Mouse (Mus musculus) stomach, postnatal 0 days (tissue): ENCODE results near the gene Nanos2. TPM values are rescaled to one million over a fixed set of nuclear protein-coding genes. Genes with fewer than 3 reads are reported as not detected.

ENCODE experiments used
- ATAC-seq: fragments of 200-750 bp; cut with Nextera tagmentation; 2 replicates; pipeline ENCODE4 v1.8.0; 2017; ENCODE audit not compliant: low FRiP score, low TSS enrichment
- DNase-seq: peaks from one replicate; pipeline ENCODE4 v3.0.0-alpha.2; 2016; ENCODE audit warnings: low spot score
- H3K27ac ChIP-seq: fragments of 300-500 bp; sonication (generic); replicated peaks from 2 replicates; pipeline ENCODE4 v1.5.1; 2014; ENCODE audit warnings: mild to moderate bottlenecking, control low read depth
- H3K27me3 ChIP-seq: fragments of 300-500 bp; sonication (generic); 2 replicates; pipeline ENCODE4 v1.6.1; 2014; ENCODE audit warnings: low read length; ENCODE audit not compliant: control insufficient read depth, insufficient read depth
- H3K36me3 ChIP-seq: fragments of 300-500 bp; sonication (generic); 2 replicates; pipeline ENCODE4 v1.6.1; 2014; ENCODE audit warnings: low read length, mixed read lengths; ENCODE audit not compliant: control insufficient read depth, insufficient read depth
- H3K4me1 ChIP-seq: fragments of 300-500 bp; sonication (generic); replicated peaks from 2 replicates; pipeline ENCODE4 v1.6.1; 2014; ENCODE audit warnings: antibody characterized with exemption; ENCODE audit not compliant: control insufficient read depth, insufficient read depth
- H3K4me2 ChIP-seq: fragments of 300-500 bp; sonication (generic); replicated peaks from 2 replicates; pipeline ENCODE4 v1.6.1; 2014; ENCODE audit warnings: low read depth, mild to moderate bottlenecking, control low read depth, moderate library complexity
- H3K4me3 ChIP-seq: fragments of 300-500 bp; sonication (generic); 2 replicates; pipeline ENCODE4 v1.5.1; 2014; ENCODE audit warnings: low read depth, low read length, control low read depth
- H3K9ac ChIP-seq: fragments of 300-500 bp; sonication (generic); 2 replicates; pipeline ENCODE4 v1.6.1; 2014; ENCODE audit warnings: mild to moderate bottlenecking, low read length, control low read depth, mixed read lengths
- H3K9me3 ChIP-seq: fragments of 300-500 bp; sonication (generic); 2 replicates; pipeline ENCODE4 v1.6.1; 2016; ENCODE audit warnings: low read length; ENCODE audit not compliant: control insufficient read depth
- CTCF ChIP-seq: IDR thresholded peaks from 2 replicates; pipeline ENCODE4 v1.5.1; 2016; ENCODE audit warnings: antibody characterized with exemption, low read depth, mild to moderate bottlenecking, moderate library complexity
- EP300 ChIP-seq: optimal IDR thresholded peaks from 2 replicates; pipeline ENCODE3; 2016; ENCODE audit warnings: antibody characterized with exemption
- WGBS: fragments of 180-500 bp; shearing (Covaris S2); extraction: QIAGEN DNeasy Blood & Tissue Kit; methylation state at CpG from one replicate; pipeline ENCODE4 v1.1.7; 2014; 5-methylcytosine and 5-hydroxymethylcytosine counted together
- polyA plus RNA-seq: library from polyadenylated mRNA; unstranded; fragments of >200 nt; fragmentation: Nextera tagmentation; extraction: Ambion mirVana; gene quantifications from 2 replicates; pipeline ENCODE4 v1.2.1, GENCODE M21; 2015

Nanos2 gene
- polyA plus RNA-seq, 1 experiment from 2014 or later = not detected

- no peaks in the 10 kb centered on the region for H3K9me3 ChIP-seq
- H3K9ac ChIP-seq = no peak overlapping the region
- DNase-seq = no peak
- no peak overlapping the region for H3K4me2 ChIP-seq
- WGBS = 68% methylated on average over 13 of the region's 13 CpGs
- H3K4me1 ChIP-seq = peaks cover 4% of the 10 kb centered on the region
- H3K4me3 ChIP-seq = no peak overlapping the region
- TF ChIP-seq CTCF (no peak), EP300 (no peak)
- H3K27me3 ChIP-seq = no peaks in the 10 kb centered on the region
- no peaks in the 10 kb centered on the region for H3K36me3 ChIP-seq
- no peak for ATAC-seq
- H3K27ac ChIP-seq = no peak overlapping the region
Measured at GRCm38 (mm10) chr7:18987747-18988146, 547 bp downstream of the Nanos2 start.

- no peaks in the 10 kb centered on the region for H3K9me3 ChIP-seq
- no peak overlapping the region for H3K27ac ChIP-seq
- H3K36me3 ChIP-seq = no peaks in the 10 kb centered on the region
- no peak overlapping the region for H3K4me2 ChIP-seq
- no peaks in the 10 kb centered on the region for H3K27me3 ChIP-seq
- H3K9ac ChIP-seq = no peak overlapping the region
- peaks cover 4% of the 10 kb centered on the region for H3K4me1 ChIP-seq
- TF ChIP-seq EP300 = no peak
- no peak for TF ChIP-seq CTCF
- WGBS = 69% methylated on average over 6 of the region's 6 CpGs
- no peak for ATAC-seq
- H3K4me3 ChIP-seq = no peak overlapping the region
- no peak for DNase-seq
Measured at GRCm38 (mm10) chr7:18988780-18989179, 1.6 kb downstream of the Nanos2 start.

GRCm38 (mm10) chr7:18989995-18990394 is 2.8 kb downstream of the Nanos2 start:
- peaks cover 4% of the 10 kb centered on the region for H3K4me1 ChIP-seq
- WGBS = 11% methylated on average over 5 of the region's 5 CpGs
- H3K9me3 ChIP-seq = no peaks in the 10 kb centered on the region
- H3K27me3 ChIP-seq = no peaks in the 10 kb centered on the region
- no peak overlapping the region; the same call in 1 of the 2 replicates for H3K4me3 ChIP-seq
- H3K9ac ChIP-seq = no peak overlapping the region
- H3K36me3 ChIP-seq = no peaks in the 10 kb centered on the region
- no peak for DNase-seq
- peak overlapping the region; percentile 77 for H3K4me2 ChIP-seq
- TF ChIP-seq EP300 = no peak
- TF ChIP-seq CTCF = peak; percentile 44
- H3K27ac ChIP-seq = no peak overlapping the region
- no peak for ATAC-seq

- Histone ChIP-seq H3K9me3 (no peaks in the 10 kb centered on the region), H3K4me1 (peaks cover 4% of the 10 kb centered on the region), H3K9ac (peak within 1 kb of the TSS; percentile 57), H3K27me3 (no peaks in the 10 kb centered on the region), H3K4me2 (peak within 1 kb of the TSS; percentile 77), H3K36me3 (no peaks in the 10 kb centered on the region), H3K4me3 (peak within 1 kb of the TSS; percentile 46), H3K27ac (no peak within 1 kb of the TSS)
- ATAC-seq = peak; percentile 95
- under 1% methylated on average over 37 of the region's 37 CpGs for WGBS
- TF ChIP-seq CTCF (peak; percentile 1; the same call in 1 of the 2 replicates), EP300 (no peak)
- DNase-seq = peak; percentile 98
Measured at GRCm38 (mm10) chr7:18990601-18991295, 3.5 kb downstream of the Nanos2 start, which contains the start of gene Mypop. Mypop (plus strand) TSS chr7:18991245.

- Histone ChIP-seq H3K4me1 (peaks cover 4% of the 10 kb centered on the region), H3K36me3 (no peaks in the 10 kb centered on the region), H3K9ac (peak overlapping the region; percentile 57), H3K9me3 (no peaks in the 10 kb centered on the region), H3K27ac (no peak overlapping the region), H3K4me3 (peak overlapping the region; percentile 46), H3K27me3 (no peaks in the 10 kb centered on the region), H3K4me2 (peak overlapping the region; percentile 77)
- ATAC-seq (no peak), DNase-seq (no peak)
- TF ChIP-seq CTCF (no peak), EP300 (no peak)
- WGBS = under 1% methylated on average over 59 of the region's 59 CpGs
Measured at GRCm38 (mm10) chr7:18991660-18992293, 4.6 kb downstream of the Nanos2 start.

GRCm38 (mm10) chr7:18992294-18992675 is 5.1 kb downstream of the Nanos2 start:
- Histone ChIP-seq H3K27me3 (no peaks in the 10 kb centered on the region), H3K9ac (peak overlapping the region; percentile 57), H3K4me3 (peak overlapping the region; percentile 46), H3K4me2 (peak overlapping the region; percentile 77), H3K9me3 (no peaks in the 10 kb centered on the region), H3K27ac (no peak overlapping the region), H3K4me1 (peaks cover 4% of the 10 kb centered on the region), H3K36me3 (no peaks in the 10 kb centered on the region)
- DNase-seq = peak; percentile 25
- TF ChIP-seq EP300 (no peak), CTCF (no peak)
- 2% methylated on average over 31 of the region's 31 CpGs for WGBS
- no peak for ATAC-seq
